Mouse (Mus musculus) erythroblast, embryonic 14.5 days (primary cell): ENCODE data around the gene Treml1.

Source experiments
- GATA1 ChIP-seq: IDR thresholded peaks from 2 replicates; pipeline ENCODE4 v1.6.1; 2012; ENCODE audit warnings: low read length, inconsistent platforms, mixed read lengths
- TAL1 ChIP-seq: IDR thresholded peaks from 3 replicates; pipeline ENCODE4 v1.6.1; 2012; ENCODE audit warnings: low read length, inconsistent platforms, mixed read lengths

DNA sequence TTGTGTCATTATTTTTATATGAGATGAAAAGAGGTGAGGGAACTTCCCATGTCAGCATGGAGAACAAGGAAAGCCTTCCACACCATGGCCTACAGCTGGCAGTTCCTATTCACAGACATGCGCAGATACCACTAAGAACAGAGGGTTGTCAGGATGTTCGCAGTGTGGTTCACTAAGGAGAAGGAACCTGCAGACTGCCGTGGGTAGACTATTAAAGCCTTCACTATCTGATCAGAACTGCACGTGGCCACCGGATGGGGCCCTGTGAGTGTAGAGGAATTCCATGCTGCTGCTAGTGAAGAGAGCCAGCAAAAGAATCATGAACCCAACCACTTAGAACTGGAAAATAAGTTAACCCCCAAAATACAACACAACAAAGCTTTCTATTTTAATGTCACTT lies 29.7 kb downstream of the Treml1 start:
- TF ChIP-seq GATA1, result no peak
- no peak for TF ChIP-seq TAL1
